Mouse (Mus musculus): Measurements from ENCODE around the gene Ticrr. TPM values are rescaled to one million over a fixed set of nuclear protein-coding genes. Genes with fewer than 3 reads are reported as not detected.

Ticrr gene
- polyA plus RNA-seq, 1 experiment: 5.0 TPM

DNA sequence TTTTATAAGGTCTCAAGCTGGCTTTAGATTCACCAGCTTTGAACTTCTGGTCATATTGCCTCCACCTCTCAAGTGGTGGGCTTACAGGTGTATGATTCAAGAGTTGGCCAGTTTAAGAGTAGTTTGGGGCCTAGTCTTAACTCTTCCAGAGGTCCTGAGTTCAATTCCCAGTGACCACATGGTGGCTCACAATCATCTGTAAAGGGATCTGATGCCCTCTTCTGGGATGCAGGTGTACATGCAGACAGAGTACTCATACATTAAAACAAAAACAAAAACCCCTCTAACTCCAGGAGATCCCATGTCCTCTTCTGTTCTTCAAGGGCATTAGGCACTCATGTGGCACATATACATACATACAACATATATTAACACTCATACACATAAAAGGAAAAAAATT, 6.7 kb downstream of the Ticrr start:
- H3ac ChIP-seq (ENCODE audit: control insufficient read depth, insufficient read length, low read depth): no peak overlapping the region
- peaks cover 53% of the 10 kb centered on the region for H3K36me3 ChIP-seq (ENCODE audit: control insufficient read depth, insufficient read depth)

DNA sequence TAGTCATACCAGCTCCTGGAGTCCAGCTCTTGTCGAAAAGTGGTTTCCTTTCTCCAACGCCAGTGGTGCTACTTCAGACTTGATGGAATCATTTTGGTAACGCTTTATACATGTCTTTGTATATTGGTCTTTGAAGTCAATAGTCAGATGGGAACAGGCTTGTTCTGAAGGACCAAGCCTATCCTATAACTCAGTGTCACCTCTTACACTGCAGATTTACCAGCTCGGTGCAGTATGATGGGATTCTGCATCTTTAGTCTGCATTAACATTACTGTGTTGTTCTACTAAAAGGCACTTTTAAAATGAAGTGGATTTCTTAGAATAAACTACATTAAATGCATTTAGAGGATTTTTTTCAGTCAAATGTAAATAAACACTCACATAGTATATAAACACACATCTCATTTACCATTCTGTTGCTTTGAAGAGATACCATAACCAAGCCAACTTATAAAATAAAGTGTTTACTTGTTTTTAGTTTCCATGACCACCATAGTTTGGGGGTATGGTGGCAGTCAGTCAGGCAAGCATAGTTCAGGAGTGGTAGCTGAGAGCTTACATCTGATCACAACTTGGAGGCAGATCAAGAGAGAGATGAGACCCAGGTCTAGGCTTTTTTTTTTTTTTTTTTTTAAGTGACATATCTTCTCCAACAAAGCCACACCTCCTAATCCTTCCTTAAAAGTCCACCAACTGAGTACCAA, 11.1 kb downstream of the Ticrr start:
- Histone ChIP-seq H3K36me3 (ENCODE audit: control insufficient read depth, insufficient read depth) (peaks cover 73% of the 10 kb centered on the region), H3K79me2 (ENCODE audit: control insufficient read depth, insufficient read depth) (no peaks in the 10 kb centered on the region)
- TF ChIP-seq CEBPB (IDR thresholded peaks at IDR 0.05; ENCODE audit: low read depth) (no peak), FOSL1 (IDR thresholded peaks at IDR 0.05; ENCODE audit: insufficient read depth, low read length, poor library complexity, severe bottlenecking) (no peak), CTCF (IDR thresholded peaks at IDR 0.05; ENCODE audit: control insufficient read depth, insufficient read depth, insufficient read length) (no peak), USF1 (IDR thresholded peaks at IDR 0.05; ENCODE audit: low read depth) (no peak), MYOD1 (IDR thresholded peaks at IDR 0.05; ENCODE audit: control insufficient read depth, insufficient read length, low read depth) (no peak), MYOG (IDR thresholded peaks at IDR 0.05; ENCODE audit: control insufficient read depth, extremely low read depth, insufficient read length) (no peak), MAX (IDR thresholded peaks at IDR 0.05) (no peak)

More for the DNA sequence above, 6.7 kb downstream of the Ticrr start:
- Histone ChIP-seq H3K27me3 (ENCODE audit: control insufficient read depth, insufficient read depth, insufficient read length) (no peaks in the 10 kb centered on the region), H3K4me3 (ENCODE audit: insufficient read depth, poor library complexity, severe bottlenecking) (no peak overlapping the region), H3K79me3 (ENCODE audit: low read depth) (peaks cover 25% of the 10 kb centered on the region), H3K79me2 (ENCODE audit: control insufficient read depth, insufficient read depth) (peaks cover 41% of the 10 kb centered on the region)
- TF ChIP-seq MYOD1 (IDR thresholded peaks at IDR 0.05; ENCODE audit: control insufficient read depth, insufficient read length, low read depth): no peak
- no peak for TF ChIP-seq CTCF (IDR thresholded peaks at IDR 0.05; ENCODE audit: control insufficient read depth, insufficient read depth, insufficient read length)
- TF ChIP-seq MYOG (IDR thresholded peaks at IDR 0.05; ENCODE audit: control insufficient read depth, extremely low read depth, insufficient read length): no peak
- TF ChIP-seq MAX (IDR thresholded peaks at IDR 0.05): no peak
- no peak for TF ChIP-seq CEBPB (IDR thresholded peaks at IDR 0.05; ENCODE audit: low read depth)
- no peak for TF ChIP-seq FOSL1 (IDR thresholded peaks at IDR 0.05; ENCODE audit: insufficient read depth, low read length, poor library complexity, severe bottlenecking)
- no peak for TF ChIP-seq USF1 (IDR thresholded peaks at IDR 0.05; ENCODE audit: low read depth)

DNA sequence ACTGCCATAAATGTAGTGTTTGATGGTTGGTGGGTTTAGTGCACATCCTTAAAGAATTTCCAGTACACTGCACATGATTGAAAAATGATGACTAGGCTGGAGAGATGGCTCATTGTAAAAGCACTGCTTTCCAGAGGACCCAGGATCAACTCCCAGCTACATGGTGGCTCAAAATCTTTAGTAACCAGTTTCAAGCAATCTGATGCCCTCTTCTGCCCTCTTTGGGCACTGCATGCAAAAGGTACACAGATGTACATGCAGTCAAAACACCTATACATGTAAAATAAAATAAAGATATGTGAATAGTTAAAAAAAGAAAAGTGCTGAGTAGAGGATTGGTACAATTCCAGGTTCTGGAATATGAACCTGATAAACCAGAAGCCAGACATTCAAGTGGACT, 19.2 kb downstream of the Ticrr start:
- Histone ChIP-seq H3K4me3 (ENCODE audit: insufficient read depth, poor library complexity, severe bottlenecking) (no peak overlapping the region), H3K79me3 (ENCODE audit: low read depth) (no peaks in the 10 kb centered on the region), H3K79me2 (ENCODE audit: control insufficient read depth, insufficient read depth) (no peaks in the 10 kb centered on the region), H3K36me3 (ENCODE audit: control insufficient read depth, insufficient read depth) (peaks cover 66% of the 10 kb centered on the region), H3K27me3 (ENCODE audit: control insufficient read depth, insufficient read depth, insufficient read length) (no peaks in the 10 kb centered on the region), H3ac (ENCODE audit: control insufficient read depth, insufficient read length, low read depth) (no peak overlapping the region)
- TF ChIP-seq MYOD1 (IDR thresholded peaks at IDR 0.05; ENCODE audit: control insufficient read depth, insufficient read length, low read depth): no peak
- TF ChIP-seq FOSL1 (IDR thresholded peaks at IDR 0.05; ENCODE audit: insufficient read depth, low read length, poor library complexity, severe bottlenecking): no peak
- no peak for TF ChIP-seq CTCF (IDR thresholded peaks at IDR 0.05; ENCODE audit: control insufficient read depth, insufficient read depth, insufficient read length)
- no peak for TF ChIP-seq MYOG (IDR thresholded peaks at IDR 0.05; ENCODE audit: control insufficient read depth, extremely low read depth, insufficient read length)
- no peak for TF ChIP-seq CEBPB (IDR thresholded peaks at IDR 0.05; ENCODE audit: low read depth)
- TF ChIP-seq USF1 (IDR thresholded peaks at IDR 0.05; ENCODE audit: low read depth): no peak
- no peak for TF ChIP-seq MAX (IDR thresholded peaks at IDR 0.05)

More for the DNA sequence above, 11.1 kb downstream of the Ticrr start:
- no peaks in the 10 kb centered on the region for H3K27me3 ChIP-seq (ENCODE audit: control insufficient read depth, insufficient read depth, insufficient read length)
- no peak overlapping the region for H3K4me3 ChIP-seq (ENCODE audit: insufficient read depth, poor library complexity, severe bottlenecking)
- no peaks in the 10 kb centered on the region for H3K79me3 ChIP-seq (ENCODE audit: low read depth)
- no peak overlapping the region for H3ac ChIP-seq (ENCODE audit: control insufficient read depth, insufficient read length, low read depth)

DNA sequence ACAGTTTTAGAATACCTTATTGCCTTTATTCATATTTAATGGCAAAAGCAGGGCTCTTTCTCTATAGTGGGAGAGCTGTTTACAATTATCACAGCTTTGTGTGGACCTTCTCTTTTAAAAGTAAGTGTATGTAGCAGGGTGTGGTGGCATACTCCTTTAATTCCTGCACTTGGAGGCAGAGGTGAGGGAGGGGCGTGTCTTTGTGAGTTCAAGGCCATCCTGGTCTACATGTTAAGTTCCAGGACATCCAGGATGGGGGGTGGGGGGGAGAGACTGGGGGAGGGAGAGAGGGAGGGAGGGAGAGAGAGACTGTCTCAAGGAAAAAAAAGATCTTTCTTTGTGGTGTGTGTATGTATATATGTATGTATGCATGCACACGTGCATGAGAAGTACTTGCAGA, 20.2 kb downstream of the Ticrr start:
- H3K27me3 ChIP-seq (ENCODE audit: control insufficient read depth, insufficient read depth, insufficient read length): no peaks in the 10 kb centered on the region

DNA sequence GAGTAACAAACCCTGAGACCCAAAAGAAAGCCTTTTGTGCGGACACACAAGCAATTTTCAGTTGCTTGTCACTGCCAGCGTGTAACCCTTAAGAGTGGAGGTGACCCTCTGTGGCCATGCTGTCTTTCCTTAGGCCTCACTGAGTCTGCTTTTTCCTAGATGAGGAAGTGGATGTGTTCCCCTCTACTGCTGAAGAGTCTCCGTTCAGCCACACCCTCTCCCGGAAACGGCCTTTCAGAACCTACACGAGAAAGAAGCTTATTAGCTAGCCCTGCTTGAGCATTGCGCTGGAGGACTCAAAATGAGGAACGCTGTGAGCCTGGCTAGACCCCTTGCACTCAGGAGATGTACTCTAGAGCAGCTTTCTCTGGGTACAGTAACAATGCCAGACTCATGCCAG, 36.5 kb downstream of the Ticrr start:
- peaks cover 54% of the 10 kb centered on the region for H3K36me3 ChIP-seq (ENCODE audit: control insufficient read depth, insufficient read depth)
- no peak overlapping the region for H3K4me3 ChIP-seq (ENCODE audit: insufficient read depth, poor library complexity, severe bottlenecking)
- H3ac ChIP-seq (ENCODE audit: control insufficient read depth, insufficient read length, low read depth): no peak overlapping the region
- no peaks in the 10 kb centered on the region for H3K79me2 ChIP-seq (ENCODE audit: control insufficient read depth, insufficient read depth)
- TF ChIP-seq CEBPB (IDR thresholded peaks at IDR 0.05; ENCODE audit: low read depth) (no peak), USF1 (IDR thresholded peaks at IDR 0.05; ENCODE audit: low read depth) (no peak), MAX (IDR thresholded peaks at IDR 0.05) (no peak), MYOG (IDR thresholded peaks at IDR 0.05; ENCODE audit: control insufficient read depth, extremely low read depth, insufficient read length) (no peak), MYOD1 (IDR thresholded peaks at IDR 0.05; ENCODE audit: control insufficient read depth, insufficient read length, low read depth) (no peak), CTCF (IDR thresholded peaks at IDR 0.05; ENCODE audit: control insufficient read depth, insufficient read depth, insufficient read length) (no peak), FOSL1 (IDR thresholded peaks at IDR 0.05; ENCODE audit: insufficient read depth, low read length, poor library complexity, severe bottlenecking) (no peak)
- no peaks in the 10 kb centered on the region for H3K27me3 ChIP-seq (ENCODE audit: control insufficient read depth, insufficient read depth, insufficient read length)
- H3K79me3 ChIP-seq (ENCODE audit: low read depth): no peaks in the 10 kb centered on the region

More for the DNA sequence above, 20.2 kb downstream of the Ticrr start:
- Histone ChIP-seq H3K36me3 (ENCODE audit: control insufficient read depth, insufficient read depth) (peaks cover 69% of the 10 kb centered on the region), H3K79me2 (ENCODE audit: control insufficient read depth, insufficient read depth) (no peaks in the 10 kb centered on the region), H3ac (ENCODE audit: control insufficient read depth, insufficient read length, low read depth) (no peak overlapping the region), H3K4me3 (ENCODE audit: insufficient read depth, poor library complexity, severe bottlenecking) (no peak overlapping the region), H3K79me3 (ENCODE audit: low read depth) (no peaks in the 10 kb centered on the region)
- TF ChIP-seq CTCF (IDR thresholded peaks at IDR 0.05; ENCODE audit: control insufficient read depth, insufficient read depth, insufficient read length) (no peak), MYOD1 (IDR thresholded peaks at IDR 0.05; ENCODE audit: control insufficient read depth, insufficient read length, low read depth) (no peak), MYOG (IDR thresholded peaks at IDR 0.05; ENCODE audit: control insufficient read depth, extremely low read depth, insufficient read length) (no peak), USF1 (IDR thresholded peaks at IDR 0.05; ENCODE audit: low read depth) (no peak), CEBPB (IDR thresholded peaks at IDR 0.05; ENCODE audit: low read depth) (no peak), FOSL1 (IDR thresholded peaks at IDR 0.05; ENCODE audit: insufficient read depth, low read length, poor library complexity, severe bottlenecking) (no peak), MAX (IDR thresholded peaks at IDR 0.05) (no peak)

All from C2C12 (cell line).